Mouse (Mus musculus): ENCODE measurements at regions not wholly inside any gene's neighbourhood (a gene's known extent, or its start where the extent isn't known, plus 50 kb on each side); places are given as distances from the start of the nearest gene placed in this dataset.
A peak's percentile ranks its signal among the peaks of the same experiment; 100 is the strongest.

- no peak for DNase-seq (ENCODE audit: low read depth, low spot score)
These were observed 269.8 kb downstream of the Hlx start for GRCm38 (mm10) chr1:184462481-184463124.

GRCm38 (mm10) chr1:184461411-184461810, 271.0 kb downstream of the Hlx start:
- no peak for DNase-seq (ENCODE audit: low read depth, low spot score)

GRCm38 (mm10) chr1:184456727-184457126, 275.7 kb downstream of the Hlx start:
- DNase-seq (ENCODE audit: low read depth, low spot score) = no peak

- no peak for DNase-seq (ENCODE audit: low read depth, low spot score)
These were observed 278.0 kb downstream of the Hlx start for GRCm38 (mm10) chr1:184454381-184454780.

- DNase-seq (ENCODE audit: low read depth, low spot score) = no peak
These were observed 278.7 kb downstream of the Hlx start for GRCm38 (mm10) chr1:184453673-184454072.

GRCm38 (mm10) chr1:184453061-184453460, 279.4 kb downstream of the Hlx start:
- DNase-seq (ENCODE audit: low read depth, low spot score) = no peak

GRCm38 (mm10) chr1:184451686-184452085, 280.7 kb downstream of the Hlx start:
- DNase-seq (ENCODE audit: low read depth, low spot score) = no peak

GRCm38 (mm10) chr1:184449007-184449406, 283.4 kb downstream of the Hlx start:
- no peak for DNase-seq (ENCODE audit: low read depth, low spot score)

- DNase-seq (ENCODE audit: low read depth, low spot score) = peak; percentile 36
These were observed 284.5 kb downstream of the Hlx start for GRCm38 (mm10) chr1:184447911-184448310.

GRCm38 (mm10) chr1:184447161-184447667, 285.2 kb downstream of the Hlx start:
- DNase-seq (ENCODE audit: low read depth, low spot score) = no peak

- no peak for DNase-seq (ENCODE audit: low read depth, low spot score)
These were observed 288.2 kb downstream of the Hlx start for GRCm38 (mm10) chr1:184444189-184444588.

- no peak for DNase-seq (ENCODE audit: low read depth, low spot score)
These were observed 289.7 kb downstream of the Hlx start for GRCm38 (mm10) chr1:184442701-184443100.

- DNase-seq (ENCODE audit: low read depth, low spot score) = no peak
These were observed 291.3 kb downstream of the Hlx start for GRCm38 (mm10) chr1:184441005-184441557.

- no peak for DNase-seq (ENCODE audit: low read depth, low spot score)
These were observed 292.9 kb downstream of the Hlx start for GRCm38 (mm10) chr1:184439506-184439905.

GRCm38 (mm10) chr1:184436387-184436786, 296.0 kb downstream of the Hlx start:
- no peak for DNase-seq (ENCODE audit: low read depth, low spot score)

GRCm38 (mm10) chr1:184428612-184429011, 303.8 kb downstream of the Hlx start:
- no peak for DNase-seq (ENCODE audit: low read depth, low spot score)

GRCm38 (mm10) chr1:184428035-184428434, 304.4 kb downstream of the Hlx start:
- DNase-seq (ENCODE audit: low read depth, low spot score) = no peak

- no peak for DNase-seq (ENCODE audit: low read depth, low spot score)
These were observed 306.7 kb downstream of the Hlx start for GRCm38 (mm10) chr1:184425694-184426093.

- DNase-seq (ENCODE audit: low read depth, low spot score) = no peak
These were observed 308.4 kb downstream of the Hlx start for GRCm38 (mm10) chr1:184424035-184424434.

GRCm38 (mm10) chr1:184412596-184412995, 319.8 kb downstream of the Hlx start:
- DNase-seq (ENCODE audit: low read depth, low spot score) = no peak

- no peak for DNase-seq (ENCODE audit: low read depth, low spot score)
These were observed 321.4 kb downstream of the Hlx start for GRCm38 (mm10) chr1:184411066-184411465.

- no peak for DNase-seq (ENCODE audit: low read depth, low spot score)
These were observed 322.4 kb downstream of the Hlx start for GRCm38 (mm10) chr1:184409986-184410385.

- no peak for DNase-seq (ENCODE audit: low read depth, low spot score)
These were observed 329.4 kb downstream of the Hlx start for GRCm38 (mm10) chr1:184402985-184403384.

Measured in c-Kit-negative CD71-positive TER-119-positive erythroid progenitor cells, embryonic 14.5 days (primary cell).